Mouse (Mus musculus) thymus, postnatal 4 days (tissue): ENCODE data around the gene Nup85.
"Not testable (repeated sequence)": the region's sequence is repeated elsewhere in the genome, so short reads cannot be mapped to it uniquely, and the experiment has no call there.

ENCODE experiments used
- DNase-seq: peaks from one replicate; pipeline ENCODE4 v3.0.0; 2021

Gene Nup85

GRCm38 (mm10) chr11:115564064-115564809, at the start of gene Nup85:
TSS of gene Nup85 (plus strand) at chr11:115564434.
- peak; percentile 99 for DNase-seq

- DNase-seq: no peak
These were observed 49.2 kb upstream of the Nup85 start for GRCm38 (mm10) chr11:115515021-115515420.

- DNase-seq: no peak
These were observed 47.3 kb upstream of the Nup85 start for GRCm38 (mm10) chr11:115516942-115517341.

GRCm38 (mm10) chr11:115518693-115519092, 45.5 kb upstream of the Nup85 start:
- no peak for DNase-seq

GRCm38 (mm10) chr11:115519581-115519980, 44.7 kb upstream of the Nup85 start:
- DNase-seq: no peak

- no peak for DNase-seq
These were observed 44.0 kb upstream of the Nup85 start for GRCm38 (mm10) chr11:115520218-115520617.

- no peak for DNase-seq
These were observed 43.2 kb upstream of the Nup85 start for GRCm38 (mm10) chr11:115521080-115521479.

- DNase-seq: no peak
These were observed 42.0 kb upstream of the Nup85 start for GRCm38 (mm10) chr11:115522238-115522637.

GRCm38 (mm10) chr11:115522703-115523102, 41.5 kb upstream of the Nup85 start:
- no peak for DNase-seq

- not testable (repeated sequence) for DNase-seq
These were observed 37.8 kb upstream of the Nup85 start for GRCm38 (mm10) chr11:115526446-115526845.

- peak; percentile 36 for DNase-seq
These were observed 29.4 kb upstream of the Nup85 start for GRCm38 (mm10) chr11:115534759-115535371.

- peak; percentile 84 for DNase-seq
These were observed 28.7 kb upstream of the Nup85 start for GRCm38 (mm10) chr11:115535401-115536037.

- peak; percentile 100 for DNase-seq
These were observed 28.1 kb upstream of the Nup85 start, which contains the start of gene Sumo2 for GRCm38 (mm10) chr11:115536038-115536681. TSS of gene Sumo2 (minus strand) at chr11:115536276.

- DNase-seq: peak; percentile 48
These were observed 27.2 kb upstream of the Nup85 start for GRCm38 (mm10) chr11:115536856-115537568.

GRCm38 (mm10) chr11:115538045-115538444, 26.2 kb upstream of the Nup85 start:
- no peak for DNase-seq

GRCm38 (mm10) chr11:115543571-115543970, 20.7 kb upstream of the Nup85 start:
- DNase-seq: no peak

GRCm38 (mm10) chr11:115552783-115553182, 11.5 kb upstream of the Nup85 start:
- peak; percentile 35 for DNase-seq

GRCm38 (mm10) chr11:115555717-115556116, 8.5 kb upstream of the Nup85 start:
- no peak for DNase-seq

- no peak for DNase-seq
These were observed 828 bp upstream of the Nup85 start for GRCm38 (mm10) chr11:115563406-115563805.

- no peak for DNase-seq
These were observed 727 bp downstream of the Nup85 start for GRCm38 (mm10) chr11:115564961-115565360.

GRCm38 (mm10) chr11:115579080-115579479, 14.8 kb downstream of the Nup85 start:
- no peak for DNase-seq

- no peak for DNase-seq
These were observed 18.8 kb downstream of the Nup85 start for GRCm38 (mm10) chr11:115582913-115583606.
